Mouse (Mus musculus) gastrocnemius, postnatal 10 days (tissue): Measurements from ENCODE around the gene Sema3g. TPM values are rescaled to one million over a fixed set of nuclear protein-coding genes. Genes with fewer than 3 reads are reported as not detected.

Source experiments
- DNase-seq: peaks from one replicate; pipeline ENCODE4 v3.0.0; 2021; ENCODE audit warnings: mixed read lengths
- total RNA-seq, 2 experiments: library from RNA; stranded (reverse); gene quantifications; 2 replicates each; pipeline ENCODE4 v1.2.3; 2021

The Sema3g gene
- total RNA-seq, 2 experiments from 2014 or later, result 7.5 to 8.7 TPM

GRCm38 (mm10) chr14:31272164-31272563 is 54.5 kb downstream of the Sema3g start:
- peak; percentile 86 for DNase-seq

Other genes starting within 250 kb of the Sema3g start
- gene Glt8d1, start 216.5 kb upstream of the Sema3g start, total RNA-seq, result 10 to 100 TPM; 18.0 to 27.4 TPM
- 100 to 1,000 TPM; 155 to 161 TPM for gene Spcs1, start 216.2 kb upstream of the Sema3g start, total RNA-seq
- gene Pbrm1, start 198.7 kb upstream of the Sema3g start, total RNA-seq, result 10 to 100 TPM; 58.7 to 70.8 TPM
- 10 to 100 TPM; 35.5 to 46.5 TPM for gene Gnl3, start 198.7 kb upstream of the Sema3g start, total RNA-seq
- gene Smim4, start 88.9 kb upstream of the Sema3g start, total RNA-seq, result 10 to 100 TPM; 39.5 to 43.0 TPM
- 10 to 100 TPM; 14.2 to 14.5 TPM for gene Nt5dc2, start 86.8 kb upstream of the Sema3g start, total RNA-seq
- gene Stab1, start 49.2 kb upstream of the Sema3g start, total RNA-seq, result 10 to 100 TPM; 45.3 to 54.3 TPM
- 100 to 1,000 TPM; 197 to 292 TPM for gene Tnnc1, start 9.5 kb upstream of the Sema3g start, total RNA-seq
- gene Nisch, start 914 bp upstream of the Sema3g start, total RNA-seq, result 100 to 1,000 TPM; 133 to 183 TPM
- gene Phf7, start 33.5 kb downstream of the Sema3g start, total RNA-seq, result 1 to 10 TPM; 6.2 to 6.7 TPM
- 10 to 100 TPM; 40.1 to 44.6 TPM for gene Bap1, start 33.6 kb downstream of the Sema3g start, total RNA-seq
- gene Dnah1, start 106.0 kb downstream of the Sema3g start, total RNA-seq, result under 1 TPM; 0.33 to 0.43 TPM
- gene Capn7, start 118.8 kb downstream of the Sema3g start, total RNA-seq, result 10 to 100 TPM; 28.0 to 31.1 TPM
- 10 to 100 TPM; 76.2 to 81.0 TPM for gene Sh3bp5, start 218.2 kb downstream of the Sema3g start, total RNA-seq